Comparison of ENCODE assay signal across 36 mouse cellular contexts in genomic region chr7:19354991-19355390, GRCm38 (mm10). TPM values are rescaled to one million over a fixed set of nuclear protein-coding genes. Genes with fewer than 3 reads are reported as not detected.
"Had no signal": no experiment of that assay in that cellular context is flagged by ENCODE, and none has a peak within 500 bp of the region (broad histone marks: within the 10 kb centered on the region; RNA-seq: fewer than 3 reads in every experiment).

No protein-coding gene starts in this region.

- H3K27me3 ChIP-seq: limb, embryonic 12.5 days; limb, embryonic 13.5 days; limb, embryonic 15.5 days; liver, embryonic 12.5 days; liver, embryonic 13.5 days; liver, embryonic 15.5 days; lung, embryonic 15.5 days; megakaryocyte, embryonic 14.5 days; midbrain, embryonic 12.5 days; midbrain, embryonic 13.5 days; midbrain, embryonic 15.5 days; neural tube, embryonic 12.5 days had no signal

- H3K9me3 ChIP-seq: limb, embryonic 10.5 days; limb, embryonic 12.5 days; limb, embryonic 13.5 days; limb, embryonic 15.5 days; liver, embryonic 12.5 days; liver, embryonic 13.5 days; liver, embryonic 15.5 days; lung, embryonic 15.5 days; megakaryocyte, embryonic 14.5 days; midbrain, embryonic 10.5 days; midbrain, embryonic 12.5 days; midbrain, embryonic 13.5 days; midbrain, embryonic 15.5 days; neural tube, embryonic 12.5 days had no signal

- DNase-seq: left cerebral cortex, postnatal 4 days; liver; liver, embryonic 13.5 days; liver, postnatal 0 days; lung, adult 18-20 months; lung, adult 2 months; lung, embryonic 14.5 days; lung, postnatal 10 days; lung, postnatal 14 days; lung, postnatal 36 days; lung, postnatal 4 days; midbrain, embryonic 14.5 days had no signal

- H3K27ac ChIP-seq: limb, embryonic 10.5 days; limb, embryonic 12.5 days; limb, embryonic 13.5 days; limb, embryonic 15.5 days; liver, embryonic 12.5 days; liver, embryonic 13.5 days; liver, embryonic 14.5 days; liver, embryonic 15.5 days; lung, embryonic 15.5 days; macrophage; midbrain, embryonic 10.5 days; midbrain, embryonic 12.5 days; midbrain, embryonic 13.5 days; midbrain, embryonic 15.5 days; neural tube, embryonic 12.5 days had no signal

- H3K4me3 ChIP-seq: limb, embryonic 10.5 days; limb, embryonic 12.5 days; limb, embryonic 13.5 days; limb, embryonic 15.5 days; liver, embryonic 12.5 days; liver, embryonic 13.5 days; liver, embryonic 15.5 days; lung, embryonic 15.5 days; megakaryocyte, embryonic 14.5 days; midbrain, embryonic 10.5 days; midbrain, embryonic 12.5 days; midbrain, embryonic 13.5 days; midbrain, embryonic 15.5 days; myocyte; neural tube, embryonic 12.5 days had no signal

- ATAC-seq: liver, embryonic 12.5 days; liver, postnatal 0 days; lung, postnatal 0 days; midbrain, embryonic 13.5 days; midbrain, embryonic 15.5 days; midbrain, embryonic 16.5 days had no signal

- H3K4me2 ChIP-seq: limb, embryonic 12.5 days; limb, embryonic 13.5 days; limb, embryonic 15.5 days; liver, embryonic 11.5 days; liver, embryonic 12.5 days; liver, embryonic 13.5 days; liver, embryonic 15.5 days; lung, embryonic 14.5 days; lung, embryonic 15.5 days; midbrain, embryonic 11.5 days; midbrain, embryonic 12.5 days; midbrain, embryonic 13.5 days; midbrain, embryonic 15.5 days; neural tube, embryonic 12.5 days had no signal

- H3K9ac ChIP-seq: limb, embryonic 12.5 days; limb, embryonic 13.5 days; limb, embryonic 15.5 days; liver, embryonic 12.5 days; liver, embryonic 13.5 days; liver, embryonic 14.5 days; liver, embryonic 15.5 days; liver, postnatal 0 days; lung, embryonic 14.5 days; lung, embryonic 15.5 days; midbrain, embryonic 12.5 days; midbrain, embryonic 13.5 days; midbrain, embryonic 15.5 days; neural tube, embryonic 12.5 days had no signal

RNA-seq across cellular contexts. Expression of gene Ppp1r13l, which starts 4.6 kb away (rescaled TPM):
- total RNA-seq: monocyte, adult 5-6 weeks had no signal

RNA-seq across cellular contexts. Expression of gene Fosb, which starts 45.1 kb away (rescaled TPM):
- polyA plus RNA-seq: limb, embryonic 11.5 days; liver, embryonic 13.5 days; liver, embryonic 16.5 days; lung, embryonic 14.5 days; midbrain, embryonic 13.5 days; midbrain, embryonic 14.5 days; midbrain, embryonic 15.5 days; neural tube, embryonic 11.5 days; neural tube, embryonic 12.5 days had no signal
